Mouse (Mus musculus) small intestine, adult 2 months (tissue): ENCODE measurements around the gene 1700003E16Rik.

Source experiments
- CTCF ChIP-seq: fragments of 200-500 bp; IDR thresholded peaks from 2 replicates; pipeline ENCODE4 v1.5.1; 2012; ENCODE audit warnings: low read depth, mild to moderate bottlenecking, control low read depth, inconsistent platforms, low read length, moderate library complexity, mixed read lengths; ENCODE audit not compliant: insufficient replicate concordance, insufficient read length; ENCODE audit errors: extremely low read depth
- POLR2A ChIP-seq: fragments of 200-500 bp; IDR thresholded peaks from 2 replicates; pipeline ENCODE4 v1.6.1; 2012; ENCODE audit warnings: low read depth, mild to moderate bottlenecking, control low read depth, inconsistent platforms, low read length, moderate library complexity

DNA sequence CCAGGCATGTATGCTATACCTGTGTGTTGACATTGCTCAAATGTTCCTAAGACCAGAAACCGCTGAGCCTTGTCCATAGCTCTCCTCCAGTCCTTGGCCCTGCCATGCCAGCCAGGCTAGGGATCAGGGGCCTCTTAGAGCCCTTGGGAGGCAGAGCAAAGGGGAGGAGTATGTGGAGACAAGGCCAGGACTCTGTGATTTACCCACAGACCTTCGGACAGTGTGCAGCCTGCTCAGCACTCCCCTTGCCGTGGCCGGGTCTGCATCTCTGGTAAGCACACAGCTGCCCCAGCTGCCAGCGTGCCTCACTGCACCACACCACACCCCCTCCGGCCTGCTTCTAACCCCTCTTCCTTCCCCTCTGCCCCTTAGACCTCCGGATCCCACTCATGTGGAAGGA lies 8.9 kb upstream of the 1700003E16Rik start:
- TF ChIP-seq CTCF (no peak), POLR2A (no peak)
